Mouse (Mus musculus) E14TG2a.4 (cell line): ENCODE results near the gene B3galnt2.
"Not testable (repeated sequence)": the region's sequence is repeated elsewhere in the genome, so short reads cannot be mapped to it uniquely, and the experiment has no call there.

Experiments
- H3K27me3 ChIP-seq: 2 replicates; pipeline ENCODE4 v1.6.1; 2014; ENCODE audit warnings: low read length, control low read depth; ENCODE audit not compliant: insufficient read depth
- H3K36me3 ChIP-seq: 2 replicates; pipeline ENCODE4 v1.6.1; 2014; ENCODE audit warnings: low read length, control low read depth; ENCODE audit not compliant: insufficient read depth
- H3K4me1 ChIP-seq: replicated peaks from 2 replicates; pipeline ENCODE4 v1.6.1; 2014; ENCODE audit warnings: low read depth, low read length, control low read depth
- H3K4me3 ChIP-seq: replicated peaks from 2 replicates; pipeline ENCODE4 v1.5.1; 2014; ENCODE audit warnings: mild to moderate bottlenecking, low read length
- H3K9me3 ChIP-seq: 2 replicates; pipeline ENCODE4 v1.6.1; 2014; ENCODE audit warnings: low read length, control low read depth
- CTCF ChIP-seq: conservative IDR thresholded peaks from 2 replicates; pipeline ENCODE4 v1.5.1; 2014; ENCODE audit warnings: low read length
- NANOG ChIP-seq: IDR thresholded peaks from 2 replicates; pipeline ENCODE4 v1.6.1; 2014; ENCODE audit warnings: borderline replicate concordance, low read length, mixed read lengths
- POU5F1 ChIP-seq: IDR thresholded peaks from 2 replicates; pipeline ENCODE4 v1.6.1; 2014; ENCODE audit warnings: low read length, borderline replicate concordance

B3galnt2 gene

DNA sequence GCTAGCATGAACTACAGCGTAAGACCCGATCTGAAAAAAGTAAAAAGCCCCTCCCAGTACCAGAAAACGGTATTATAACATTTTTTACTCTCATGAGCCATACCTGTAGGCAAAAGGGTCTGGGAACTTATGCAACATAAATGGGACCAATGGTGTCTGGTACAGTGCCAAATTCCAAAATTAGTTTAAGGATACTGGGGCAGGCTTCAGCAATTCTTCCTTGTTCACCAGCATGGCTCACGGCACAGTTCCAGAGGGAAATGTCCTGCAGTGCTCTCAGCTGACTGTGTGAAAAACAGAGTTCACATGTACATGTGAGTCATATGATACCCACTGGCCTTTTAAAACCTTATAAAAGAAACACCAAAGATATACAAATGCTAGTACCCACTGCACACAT is 60.3 kb downstream of the B3galnt2 start:
- Histone ChIP-seq H3K4me1 (peaks cover 16% of the 10 kb centered on the region), H3K4me3 (no peak overlapping the region), H3K27me3 (no peaks in the 10 kb centered on the region), H3K9me3 (no peaks in the 10 kb centered on the region), H3K36me3 (peaks cover 87% of the 10 kb centered on the region)
- TF ChIP-seq CTCF (no peak), POU5F1 (no peak), NANOG (no peak)

DNA sequence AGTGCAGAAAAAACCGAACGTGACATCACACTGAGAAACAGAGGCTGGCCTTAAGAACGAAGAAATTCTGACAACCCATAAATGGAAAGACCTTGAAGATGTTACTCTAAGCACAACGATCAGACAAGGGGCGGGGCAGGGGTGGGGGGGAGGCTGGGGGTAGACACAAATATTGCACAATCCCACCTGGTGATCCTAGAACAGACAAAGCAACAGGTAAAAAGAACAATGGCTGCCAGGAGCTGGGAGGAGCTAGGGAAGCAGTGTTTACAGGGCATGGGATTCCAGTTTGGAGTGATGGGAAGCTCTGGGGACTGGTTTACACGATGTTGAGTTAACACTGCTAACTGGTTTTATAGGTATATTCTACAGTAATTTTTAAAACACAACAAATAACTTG is 61.3 kb downstream of the B3galnt2 start:
- Histone ChIP-seq H3K4me3 (no peak overlapping the region), H3K27me3 (no peaks in the 10 kb centered on the region), H3K36me3 (peaks cover 80% of the 10 kb centered on the region), H3K4me1 (peaks cover 16% of the 10 kb centered on the region), H3K9me3 (no peaks in the 10 kb centered on the region)
- TF ChIP-seq POU5F1 (no peak), NANOG (no peak), CTCF (no peak)

DNA sequence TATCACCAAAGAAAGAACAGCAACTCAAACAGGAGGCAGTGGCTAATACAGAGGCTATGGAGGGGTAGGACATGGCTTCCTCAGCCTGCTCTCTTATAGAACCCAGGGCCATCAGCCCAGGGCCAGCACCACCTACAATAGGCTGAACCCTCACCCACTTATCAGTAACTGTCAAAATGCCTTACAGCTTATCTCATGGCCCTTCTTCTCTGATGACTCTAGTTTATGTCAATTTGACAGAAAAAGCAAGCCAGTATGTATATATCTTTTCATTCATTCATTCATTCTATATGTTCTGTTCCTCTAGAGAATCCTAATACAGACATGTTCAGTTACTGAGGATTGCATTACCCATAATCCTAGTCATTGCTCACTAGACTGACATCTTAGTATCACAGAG is 64.0 kb downstream of the B3galnt2 start:
- Histone ChIP-seq H3K27me3 (no peaks in the 10 kb centered on the region), H3K9me3 (no peaks in the 10 kb centered on the region), H3K4me1 (peaks cover 13% of the 10 kb centered on the region), H3K36me3 (peaks cover 55% of the 10 kb centered on the region), H3K4me3 (no peak overlapping the region)
- TF ChIP-seq CTCF (no peak), NANOG (no peak), POU5F1 (no peak)

DNA sequence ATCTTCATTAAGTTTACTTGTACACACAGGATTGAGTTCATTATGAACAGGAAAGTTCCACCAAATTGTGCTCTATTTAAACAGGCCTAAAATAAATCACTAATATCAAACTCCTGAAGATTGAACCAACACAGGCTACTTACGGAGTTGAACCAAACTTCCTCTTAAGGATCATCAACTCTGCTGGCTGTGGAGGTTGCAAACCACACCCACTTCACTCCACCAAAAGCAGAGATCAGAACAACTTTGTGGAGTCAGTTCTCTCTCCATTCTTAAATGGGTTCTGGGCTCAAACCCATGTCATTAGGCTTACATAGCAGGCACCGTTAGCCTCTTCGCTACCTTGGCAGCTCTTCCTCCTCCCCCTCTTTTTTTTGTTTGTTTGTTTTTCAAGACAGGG is 64.6 kb downstream of the B3galnt2 start:
- H3K36me3 ChIP-seq, result peaks cover 50% of the 10 kb centered on the region
- peaks cover 13% of the 10 kb centered on the region for H3K4me1 ChIP-seq
- H3K9me3 ChIP-seq, result no peaks in the 10 kb centered on the region
- TF ChIP-seq NANOG (no peak), CTCF (no peak), POU5F1 (no peak)
- H3K4me3 ChIP-seq, result no peak overlapping the region
- no peaks in the 10 kb centered on the region for H3K27me3 ChIP-seq

DNA sequence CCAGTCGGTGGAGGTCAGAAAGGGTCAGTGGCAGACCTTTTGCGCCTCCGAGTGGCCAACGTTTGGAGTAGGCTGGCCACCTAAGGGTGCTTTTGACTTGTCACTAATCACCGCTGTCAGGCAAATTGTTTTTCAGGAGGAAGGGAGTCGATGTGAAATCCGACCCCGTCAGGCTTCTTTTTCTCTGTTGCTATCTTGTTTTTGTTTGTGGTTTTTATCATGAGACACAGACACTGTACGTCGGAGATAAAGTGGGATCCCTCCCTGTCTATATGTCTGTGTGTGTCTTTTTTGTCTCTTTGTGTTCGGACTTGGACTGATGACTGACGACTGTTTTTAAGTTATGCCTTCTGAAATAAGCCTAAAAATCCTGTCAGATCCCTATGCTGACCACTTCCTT is 67.1 kb downstream of the B3galnt2 start:
- H3K36me3 ChIP-seq, result peaks cover 40% of the 10 kb centered on the region
- H3K9me3 ChIP-seq, H3K4me3 ChIP-seq, H3K4me1 ChIP-seq, H3K27me3 ChIP-seq: not testable (repeated sequence)

DNA sequence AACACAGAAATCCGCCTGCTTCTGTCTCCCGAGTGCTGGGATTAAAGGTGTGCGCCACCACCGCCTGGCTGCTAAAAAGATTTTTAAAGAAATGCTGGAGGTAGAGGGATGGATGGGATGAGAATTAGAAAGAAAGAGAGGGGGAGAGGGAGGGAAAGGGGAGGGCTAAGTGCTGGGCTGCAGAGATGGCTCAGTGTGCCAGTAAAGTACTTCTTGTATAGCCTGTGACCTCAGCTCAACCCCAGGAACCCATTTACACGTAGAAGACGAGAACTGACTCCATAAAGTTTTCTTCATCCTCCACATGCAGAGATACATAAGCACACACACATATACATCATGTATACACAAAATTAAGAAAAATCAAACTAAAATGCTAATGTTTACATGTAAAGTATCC is 71.3 kb downstream of the B3galnt2 start:
- H3K4me3 ChIP-seq, result no peak overlapping the region
- H3K36me3 ChIP-seq, result peaks cover 40% of the 10 kb centered on the region
- H3K4me1 ChIP-seq, result 0 out of 2 replicates have a peak, but pooled peaks cover 7% of the 10 kb centered on the region
- H3K9me3 ChIP-seq, result no peaks in the 10 kb centered on the region
- TF ChIP-seq NANOG (no peak), POU5F1 (no peak), CTCF (no peak)
- H3K27me3 ChIP-seq, result no peaks in the 10 kb centered on the region

DNA sequence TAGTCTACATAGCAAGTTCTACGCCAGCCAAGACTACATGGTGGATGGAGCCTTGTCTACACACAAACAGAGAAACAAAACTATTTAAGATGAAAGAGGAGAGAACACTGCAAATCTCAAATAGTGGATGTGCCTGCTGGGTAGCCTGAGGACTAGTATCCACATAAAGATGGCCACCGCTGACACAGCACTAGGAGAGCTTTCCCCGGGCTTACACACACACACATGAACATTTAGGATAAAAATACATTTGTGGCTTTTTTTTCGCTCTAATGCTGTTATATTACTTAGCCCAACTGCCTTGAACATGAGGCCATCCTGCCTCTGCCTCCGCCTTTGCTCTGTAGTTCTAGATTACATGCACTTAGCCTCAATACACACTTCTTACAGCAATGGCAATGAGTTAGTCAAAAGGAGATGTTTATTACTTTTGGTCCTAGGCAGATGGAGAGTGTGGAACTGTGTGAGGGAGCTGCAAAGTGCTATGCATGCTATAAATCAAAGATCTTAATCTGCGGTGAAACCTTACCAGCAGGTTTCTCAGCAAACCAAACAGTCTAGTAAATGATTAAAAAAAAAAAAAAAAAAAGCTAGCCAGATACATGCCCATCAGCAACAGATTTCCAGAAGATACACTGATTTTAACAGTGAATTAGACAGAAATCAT is 72.0 kb downstream of the B3galnt2 start:
- no peaks in the 10 kb centered on the region for H3K27me3 ChIP-seq
- TF ChIP-seq NANOG (no peak), POU5F1 (no peak), CTCF (no peak)
- peaks cover 8% of the 10 kb centered on the region; the same call in 1 of the 2 replicates for H3K4me1 ChIP-seq
- no peaks in the 10 kb centered on the region for H3K9me3 ChIP-seq
- H3K36me3 ChIP-seq, result peaks cover 44% of the 10 kb centered on the region
- H3K4me3 ChIP-seq, result no peak overlapping the region

DNA sequence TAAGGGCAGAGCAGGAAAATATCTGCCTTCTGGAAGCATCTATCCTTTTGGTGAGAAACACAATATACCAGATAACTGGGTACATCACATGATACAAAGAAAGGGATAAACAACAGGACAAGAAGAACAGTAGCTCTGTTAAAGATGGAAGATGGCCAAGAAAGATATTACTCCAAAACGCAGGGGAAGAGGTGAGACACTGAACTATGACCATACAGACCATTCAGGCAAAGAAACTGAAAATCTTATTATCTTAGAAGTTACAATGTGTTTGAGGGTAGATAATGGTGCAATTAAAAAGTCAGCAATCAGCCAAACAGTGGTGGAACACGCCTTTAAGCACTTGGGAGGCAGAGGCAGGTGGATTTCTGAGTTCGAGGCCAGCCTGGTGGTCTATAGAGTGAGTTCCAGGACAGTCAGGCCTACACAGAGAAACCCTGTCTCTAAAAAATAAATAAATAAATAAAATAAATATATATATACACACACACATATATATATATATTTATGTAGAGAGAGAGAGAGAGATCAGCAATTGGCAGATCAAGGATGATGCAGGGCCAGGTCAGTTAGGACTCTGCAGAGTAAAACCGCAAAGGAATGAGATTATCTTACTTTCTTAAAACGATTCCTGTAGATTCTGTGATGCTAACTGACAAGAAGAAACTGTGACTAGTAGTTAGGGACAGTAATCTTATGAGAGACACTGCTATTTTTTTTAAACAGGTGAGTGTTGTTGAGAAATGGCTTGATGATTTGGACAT is 79.2 kb downstream of the B3galnt2 start:
- Histone ChIP-seq H3K27me3 (no peaks in the 10 kb centered on the region), H3K4me1 (peaks cover 50% of the 10 kb centered on the region), H3K4me3 (no peak overlapping the region), H3K9me3 (no peaks in the 10 kb centered on the region), H3K36me3 (peaks cover 28% of the 10 kb centered on the region)
- no peak for TF ChIP-seq POU5F1
- no peak for TF ChIP-seq NANOG
- no peak for TF ChIP-seq CTCF

DNA sequence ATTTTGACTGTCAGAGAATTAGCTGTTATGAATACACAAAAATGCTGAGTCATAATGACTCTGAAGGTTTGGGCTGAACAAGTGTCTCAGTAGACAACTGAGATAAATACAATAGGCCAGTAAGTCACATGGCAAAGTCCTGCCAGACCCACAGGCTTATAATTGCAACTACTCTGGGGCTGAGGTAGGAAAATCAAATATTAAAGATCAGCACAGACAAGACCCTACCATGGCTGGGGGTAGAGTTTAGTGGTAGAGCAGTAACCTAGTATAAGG is 79.7 kb downstream of the B3galnt2 start:
- TF ChIP-seq CTCF, result no peak
- TF ChIP-seq POU5F1, result no peak
- TF ChIP-seq NANOG, result no peak

DNA sequence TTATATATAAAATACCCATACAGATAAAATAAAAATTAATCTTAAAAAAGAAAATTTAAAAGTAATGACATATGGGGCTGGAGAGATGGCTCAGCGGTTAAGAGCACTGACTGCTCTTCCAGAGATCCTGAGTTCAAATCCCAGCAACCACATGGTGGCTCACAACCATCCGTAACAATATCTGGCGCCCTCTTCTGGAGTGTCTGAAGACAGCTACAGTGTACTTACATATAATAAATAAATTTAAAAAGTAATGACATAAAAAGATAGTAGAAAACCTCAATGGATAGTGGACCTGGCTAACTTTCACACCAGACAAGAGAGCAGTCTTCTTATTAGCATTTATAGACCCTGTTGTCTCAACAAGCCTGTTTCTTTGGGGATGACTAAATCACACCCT is 81.1 kb downstream of the B3galnt2 start:
- not testable (repeated sequence) for H3K27me3 ChIP-seq, H3K9me3 ChIP-seq
- H3K4me1 ChIP-seq, result peaks cover 55% of the 10 kb centered on the region

More for the DNA sequence above, 79.7 kb downstream of the B3galnt2 start:
- H3K9me3 ChIP-seq, result no peaks in the 10 kb centered on the region
- H3K4me3 ChIP-seq, result 0 out of 2 replicates have a peak overlapping the region, but pooled peaks have one; percentile 3
- H3K4me1 ChIP-seq, result peaks cover 54% of the 10 kb centered on the region
- H3K36me3 ChIP-seq, result peaks cover 23% of the 10 kb centered on the region
- no peaks in the 10 kb centered on the region for H3K27me3 ChIP-seq

More for the DNA sequence above, 81.1 kb downstream of the B3galnt2 start:
- H3K4me3 ChIP-seq, result not testable (repeated sequence)
- H3K36me3 ChIP-seq, result peaks cover 18% of the 10 kb centered on the region
